Comparison of ENCODE assay signal across 9 mouse cellular contexts in the genomic region with DNA sequence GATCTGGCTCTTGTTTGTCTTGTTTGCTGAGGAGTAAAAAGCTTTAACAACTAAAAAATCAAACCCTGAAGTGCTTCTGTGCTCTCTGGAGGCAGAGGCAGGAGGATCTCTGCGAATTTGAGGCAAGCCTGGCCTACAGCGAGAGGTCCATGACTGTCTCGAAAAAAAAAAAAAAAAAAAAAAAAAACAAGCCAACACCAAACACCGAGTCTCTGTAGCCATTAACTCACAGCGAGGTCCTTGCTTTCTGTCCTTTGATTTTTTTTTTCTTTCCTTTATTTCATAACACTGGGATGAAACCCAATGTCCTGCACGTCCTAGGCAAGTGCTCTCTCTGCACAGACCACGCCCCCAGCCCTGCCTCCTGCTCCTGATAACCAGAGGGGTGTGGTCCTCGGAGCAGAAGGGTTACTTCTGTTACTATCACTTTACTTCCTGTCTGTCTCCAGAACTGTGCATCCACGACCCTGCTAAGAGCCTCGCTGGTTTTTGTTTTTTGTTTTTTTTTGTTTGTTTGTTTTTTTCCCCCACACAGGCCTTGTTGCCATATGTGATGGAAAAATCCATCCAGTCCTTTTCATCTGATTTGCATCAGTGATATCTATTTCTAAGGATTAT. TPM values are rescaled to one million over a fixed set of nuclear protein-coding genes. Genes with fewer than 3 reads are reported as not detected.
DNase-seq lines count a peak whose midpoint lies in the region; ATAC-seq lines count a peak whose summit lies in the region.
"Had no signal": no experiment of that assay in that cellular context is flagged by ENCODE, and none has a peak within 500 bp of the region (broad histone marks: within the 10 kb centered on the region; RNA-seq: fewer than 3 reads in every experiment).

No protein-coding gene starts in this region.

- no peak overlapping the region for H3K4me3 ChIP-seq in kidney, embryonic 16.5 days (ENCODE audit: low read length)
- no peak overlapping the region for H3K4me3 ChIP-seq in intestine, embryonic 16.5 days (ENCODE audit: low read length)
- no peak overlapping the region for H3K4me3 ChIP-seq in forebrain, embryonic 16.5 days (replicated peaks; ENCODE audit: low read length)
- no peak overlapping the region for H3K4me3 ChIP-seq in forebrain, embryonic 15.5 days
- H3K4me3 ChIP-seq: neural tube, embryonic 12.5 days had no signal

- 0 out of 2 replicates have a peak overlapping the region, but pooled peaks have one; percentile 13 for H3K27ac ChIP-seq in kidney, embryonic 16.5 days (ENCODE audit: low read length)
- H3K27ac ChIP-seq in intestine, embryonic 16.5 days (ENCODE audit: low read length): no peak overlapping the region
- H3K27ac ChIP-seq in forebrain, embryonic 16.5 days (ENCODE audit: low read length): no peak overlapping the region
- no peak overlapping the region for H3K27ac ChIP-seq in forebrain, embryonic 15.5 days (replicated peaks)
- H3K27ac ChIP-seq: neural tube, embryonic 12.5 days had no signal

- H3K4me2 ChIP-seq in kidney, embryonic 16.5 days (replicated peaks; ENCODE audit: low read depth, low read length): no peak overlapping the region
- H3K4me2 ChIP-seq in intestine, embryonic 16.5 days (ENCODE audit: low read depth, low read length): no peak overlapping the region
- no peak overlapping the region for H3K4me2 ChIP-seq in forebrain, embryonic 16.5 days (ENCODE audit: low read length)
- H3K4me2 ChIP-seq in forebrain, embryonic 15.5 days (replicated peaks): no peak overlapping the region
- H3K4me2 ChIP-seq: neural tube, embryonic 12.5 days had no signal

- 0 out of 2 replicates have a peak, but pooled peaks cover 8% of the 10 kb centered on the region for H3K4me1 ChIP-seq in kidney, embryonic 16.5 days (ENCODE audit: insufficient read depth, low read length)
- peaks cover 8% of the 10 kb centered on the region for H3K4me1 ChIP-seq in intestine, embryonic 16.5 days (ENCODE audit: control insufficient read depth, insufficient read depth, low read length)
- no peaks in the 10 kb centered on the region for H3K4me1 ChIP-seq in forebrain, embryonic 16.5 days (replicated peaks; ENCODE audit: control insufficient read depth, insufficient read depth, low read length)
- no peaks in the 10 kb centered on the region for H3K4me1 ChIP-seq in forebrain, embryonic 15.5 days
- H3K4me1 ChIP-seq: neural tube, embryonic 12.5 days had no signal

- no peak overlapping the region for H3K9ac ChIP-seq in kidney, embryonic 16.5 days (replicated peaks; ENCODE audit: low read length)
- H3K9ac ChIP-seq in intestine, embryonic 16.5 days (ENCODE audit: low read depth, low read length): no peak overlapping the region
- no peak overlapping the region for H3K9ac ChIP-seq in forebrain, embryonic 16.5 days (replicated peaks; ENCODE audit: low read depth, low read length)
- H3K9ac ChIP-seq in forebrain, embryonic 15.5 days (replicated peaks): no peak overlapping the region
- H3K9ac ChIP-seq: neural tube, embryonic 12.5 days had no signal

- WGBS in kidney, embryonic 16.5 days: 73% methylated on average over 9 of the region's 10 CpGs
- WGBS in intestine, embryonic 16.5 days: 69% methylated on average over 10 of the region's 10 CpGs
- WGBS in forebrain, embryonic 16.5 days: 81% methylated on average over 10 of the region's 10 CpGs
- 84% methylated on average over 10 of the region's 10 CpGs for WGBS in forebrain, embryonic 15.5 days

- H3K36me3 ChIP-seq in kidney, embryonic 16.5 days (ENCODE audit: insufficient read depth, low read length): no peaks in the 10 kb centered on the region
- H3K36me3 ChIP-seq in intestine, embryonic 16.5 days (ENCODE audit: control insufficient read depth, insufficient read depth, low read length): no peaks in the 10 kb centered on the region
- no peaks in the 10 kb centered on the region for H3K36me3 ChIP-seq in forebrain, embryonic 16.5 days (ENCODE audit: control insufficient read depth, insufficient read depth)
- H3K36me3 ChIP-seq in forebrain, embryonic 15.5 days: no peaks in the 10 kb centered on the region
- H3K36me3 ChIP-seq: neural tube, embryonic 12.5 days had no signal

- ATAC-seq in kidney, embryonic 16.5 days (ENCODE audit: low FRiP score, low TSS enrichment): no peak
- peak; percentile 60 for ATAC-seq in common myeloid progenitor, adult 5-6 weeks (replicated peaks; ENCODE audit: low read depth, poor library complexity, severe bottlenecking)
- peak; percentile 88 for ATAC-seq in intestine, embryonic 16.5 days
- ATAC-seq in megakaryocyte-erythroid progenitor cell, adult 5-6 weeks (replicated peaks; ENCODE audit: low FRiP score, low TSS enrichment, poor library complexity, severe bottlenecking): peak; percentile 79
- no peak for ATAC-seq in forebrain, embryonic 16.5 days
- no peak for ATAC-seq in monocyte, adult 5-6 weeks (replicated peaks; ENCODE audit: insufficient number of reproducible peaks, low FRiP score, low TSS enrichment, poor library complexity, severe bottlenecking)
- no peak for ATAC-seq in forebrain, embryonic 15.5 days (replicated peaks)

- DNase-seq in kidney, adult 11 months: no peak

- H3K27me3 ChIP-seq in kidney, embryonic 16.5 days (ENCODE audit: insufficient read depth, low read length): no peaks in the 10 kb centered on the region
- no peaks in the 10 kb centered on the region for H3K27me3 ChIP-seq in intestine, embryonic 16.5 days (replicated peaks; ENCODE audit: control insufficient read depth, insufficient read depth, low read length)
- no peaks in the 10 kb centered on the region for H3K27me3 ChIP-seq in forebrain, embryonic 16.5 days (replicated peaks; ENCODE audit: control insufficient read depth, insufficient read depth, low read length)
- H3K27me3 ChIP-seq in forebrain, embryonic 15.5 days: no peaks in the 10 kb centered on the region
- H3K27me3 ChIP-seq: neural tube, embryonic 12.5 days had no signal

- H3K9me3 ChIP-seq in kidney, embryonic 16.5 days (ENCODE audit: low read length): no peaks in the 10 kb centered on the region
- no peaks in the 10 kb centered on the region for H3K9me3 ChIP-seq in intestine, embryonic 16.5 days (ENCODE audit: control insufficient read depth, low read length)
- no peaks in the 10 kb centered on the region for H3K9me3 ChIP-seq in forebrain, embryonic 16.5 days (ENCODE audit: control insufficient read depth, low read length)
- no peaks in the 10 kb centered on the region for H3K9me3 ChIP-seq in forebrain, embryonic 15.5 days
- H3K9me3 ChIP-seq: neural tube, embryonic 12.5 days had no signal

RNA-seq across cellular contexts. Expression of a gene that starts 28.0 kb away (rescaled TPM):
- 5.4 and 5.8 TPM in 2 replicates for polyA plus RNA-seq in kidney, embryonic 16.5 days (2015; fragmentation: Nextera tagmentation; extraction: Ambion mirVana)
- total RNA-seq in common myeloid progenitor, adult 5-6 weeks (2017): 9.4 and 11.4 TPM in 2 replicates
- 3.5 and 4.2 TPM in 2 replicates for polyA plus RNA-seq in intestine, embryonic 16.5 days (2015; fragmentation: Nextera tagmentation; extraction: Ambion mirVana)
- total RNA-seq in megakaryocyte-erythroid progenitor cell, adult 5-6 weeks (2014; fragmentation: Nextera tagmentation): 14.0 and 20.2 TPM in 2 replicates
- 8.8 and 10.1 TPM in 2 replicates for total RNA-seq in megakaryocyte-erythroid progenitor cell, adult 5-6 weeks (2017)
- polyA plus RNA-seq in forebrain, embryonic 16.5 days (2015; fragmentation: Nextera tagmentation; extraction: Ambion mirVana): 9.8 and 12.1 TPM in 2 replicates
- total RNA-seq in monocyte, adult 5-6 weeks (2017): 7.1 to 16.9 TPM (median 9.6 TPM) in 3 replicates
- 10.2 and 10.4 TPM in 2 replicates for polyA plus RNA-seq in forebrain, embryonic 15.5 days (2015; fragmentation: Nextera tagmentation; extraction: Ambion mirVana)

RNA-seq across cellular contexts. Expression of a gene that starts 40.7 kb away (rescaled TPM):
- polyA plus RNA-seq in kidney, embryonic 16.5 days (2015; fragmentation: Nextera tagmentation; extraction: Ambion mirVana): 405 and 416 TPM in 2 replicates
- total RNA-seq in common myeloid progenitor, adult 5-6 weeks (2017): 79.4 and 86.3 TPM in 2 replicates
- polyA plus RNA-seq in intestine, embryonic 16.5 days (2015; fragmentation: Nextera tagmentation; extraction: Ambion mirVana): 203 and 204 TPM in 2 replicates
- total RNA-seq in megakaryocyte-erythroid progenitor cell, adult 5-6 weeks (2014; fragmentation: Nextera tagmentation): 250 and 255 TPM in 2 replicates
- 258 and 279 TPM in 2 replicates for total RNA-seq in megakaryocyte-erythroid progenitor cell, adult 5-6 weeks (2017)
- 275 and 276 TPM in 2 replicates for polyA plus RNA-seq in forebrain, embryonic 16.5 days (2015; fragmentation: Nextera tagmentation; extraction: Ambion mirVana)
- total RNA-seq in monocyte, adult 5-6 weeks (2017): 117 to 176 TPM (median 135 TPM) in 3 replicates
- polyA plus RNA-seq in forebrain, embryonic 15.5 days (2015; fragmentation: Nextera tagmentation; extraction: Ambion mirVana): 210 and 227 TPM in 2 replicates

Comparison
In these comparisons a context has a peak if more than half of its experiments do, and no peak if none do; other contexts are left out.
1. ATAC-seq: peak in common myeloid progenitor, adult 5-6 weeks (single experiment), intestine, embryonic 16.5 days (single experiment) and megakaryocyte-erythroid progenitor cell, adult 5-6 weeks (single experiment); none in kidney, embryonic 16.5 days (single experiment), forebrain, embryonic 16.5 days (single experiment), monocyte, adult 5-6 weeks (single experiment) and forebrain, embryonic 15.5 days (single experiment).